Mouse (Mus musculus) testis, adult 2 months (tissue): ENCODE data around the gene Sox12.

Experiments used
- CTCF ChIP-seq: fragments of 200-500 bp; IDR thresholded peaks from 2 replicates; pipeline ENCODE4 v1.5.1; 2012; ENCODE audit warnings: low read depth, mild to moderate bottlenecking, inconsistent platforms, low read length, moderate library complexity; ENCODE audit not compliant: control insufficient read depth, insufficient read depth, insufficient replicate concordance
- POLR2A ChIP-seq: fragments of 200-500 bp; IDR thresholded peaks from 2 replicates; pipeline ENCODE4 v1.6.1; 2012; ENCODE audit warnings: low read depth, mild to moderate bottlenecking, inconsistent platforms, low read length, moderate library complexity; ENCODE audit not compliant: control insufficient read depth

- TF ChIP-seq CTCF (no peak), POLR2A (no peak)
Observed at GRCm38 (mm10) chr2:152411471-152411870, 13.6 kb upstream of the Sox12 start.
